Mouse (Mus musculus) small intestine, adult 2 months (tissue): ENCODE data around the gene Ccdc144b. TPM values are rescaled to one million over a fixed set of nuclear protein-coding genes. Genes with fewer than 3 reads are reported as not detected.

Source experiments
- H3K27ac ChIP-seq: fragments of 200-500 bp; 2 replicates; pipeline ENCODE4 v1.5.1; 2012; ENCODE audit warnings: low read depth, low read length, control low read depth, inconsistent platforms; ENCODE audit not compliant: insufficient read depth
- H3K27me3 ChIP-seq: fragments of 200-500 bp; 2 replicates; pipeline ENCODE4 v1.6.1; 2012; ENCODE audit warnings: mild to moderate bottlenecking, moderate library complexity, low read length, inconsistent platforms; ENCODE audit not compliant: control insufficient read depth, insufficient read depth
- H3K36me3 ChIP-seq: fragments of 200-500 bp; 2 replicates; pipeline ENCODE4 v1.6.1; 2012; ENCODE audit warnings: mild to moderate bottlenecking, low read length, control low read depth, inconsistent platforms; ENCODE audit not compliant: control insufficient read depth, insufficient read depth
- H3K4me1 ChIP-seq: fragments of 200-500 bp; 2 replicates; pipeline ENCODE4 v1.6.1; 2012; ENCODE audit warnings: low read length, inconsistent platforms, mixed read lengths; ENCODE audit not compliant: control insufficient read depth, insufficient read depth, insufficient read length
- H3K4me3 ChIP-seq: fragments of 200-500 bp; 2 replicates; pipeline ENCODE4 v1.5.1; 2012; ENCODE audit warnings: low read depth, mild to moderate bottlenecking, control low read depth, inconsistent platforms, low read length, moderate library complexity
- CTCF ChIP-seq: fragments of 200-500 bp; IDR thresholded peaks from 2 replicates; pipeline ENCODE4 v1.5.1; 2012; ENCODE audit warnings: low read depth, mild to moderate bottlenecking, control low read depth, inconsistent platforms, low read length, moderate library complexity, mixed read lengths; ENCODE audit not compliant: insufficient replicate concordance, insufficient read length; ENCODE audit errors: extremely low read depth
- POLR2A ChIP-seq: fragments of 200-500 bp; IDR thresholded peaks from 2 replicates; pipeline ENCODE4 v1.6.1; 2012; ENCODE audit warnings: low read depth, mild to moderate bottlenecking, control low read depth, inconsistent platforms, low read length, moderate library complexity
- WGBS: fragments of 180-500 bp; shearing (Covaris S2); methylation state at CpG from one replicate; pipeline ENCODE4 v1.1.7; 2018; 5-methylcytosine and 5-hydroxymethylcytosine counted together
- polyA plus RNA-seq: library from polyadenylated mRNA; depleted of rRNA; stranded (reverse); fragments of >200 nt; gene quantifications from 2 replicates; pipeline ENCODE4 v1.2.3, GENCODE M21; 2012

The Ccdc144b gene
- polyA plus RNA-seq, 1 experiment: not detected

GRCm38 (mm10) chr3:36077386-36077785, 24.0 kb upstream of the Ccdc144b start:
- peaks cover 74% of the 10 kb centered on the region for H3K36me3 ChIP-seq
- H3K27ac ChIP-seq: no peak overlapping the region
- TF ChIP-seq POLR2A (no peak), CTCF (no peak)
- H3K4me3 ChIP-seq: no peak overlapping the region
- no peaks in the 10 kb centered on the region for H3K27me3 ChIP-seq
- H3K4me1 ChIP-seq: no peaks in the 10 kb centered on the region
- WGBS: 94% methylated on average over 3 of the region's 3 CpGs

- H3K4me3 ChIP-seq: no peak overlapping the region
- no peaks in the 10 kb centered on the region for H3K27me3 ChIP-seq
- H3K36me3 ChIP-seq: peaks cover 64% of the 10 kb centered on the region
- WGBS: 91% methylated on average over 6 of the region's 6 CpGs
- no peak overlapping the region for H3K27ac ChIP-seq
- TF ChIP-seq POLR2A (no peak), CTCF (no peak)
- no peaks in the 10 kb centered on the region for H3K4me1 ChIP-seq
Observed at GRCm38 (mm10) chr3:36075466-36075865, 22.1 kb upstream of the Ccdc144b start.

GRCm38 (mm10) chr3:36074231-36074630, 20.9 kb upstream of the Ccdc144b start:
- TF ChIP-seq CTCF: no peak
- no peak for TF ChIP-seq POLR2A
- 96% methylated on average over 6 of the region's 6 CpGs for WGBS
- H3K4me1 ChIP-seq: no peaks in the 10 kb centered on the region
- H3K36me3 ChIP-seq: peaks cover 62% of the 10 kb centered on the region
- H3K27me3 ChIP-seq: no peaks in the 10 kb centered on the region
- no peak overlapping the region for H3K27ac ChIP-seq
- no peak overlapping the region for H3K4me3 ChIP-seq

- peaks cover 2% of the 10 kb centered on the region; the same call in 1 of the 2 replicates for H3K4me1 ChIP-seq
- H3K36me3 ChIP-seq: peaks cover 33% of the 10 kb centered on the region
- H3K27ac ChIP-seq: no peak overlapping the region
- no peak overlapping the region for H3K4me3 ChIP-seq
- H3K27me3 ChIP-seq: no peaks in the 10 kb centered on the region
- no peak for TF ChIP-seq CTCF
- no peak for TF ChIP-seq POLR2A
- WGBS: 91% methylated on average over 5 of the region's 5 CpGs
Observed at GRCm38 (mm10) chr3:36071047-36071446, 17.7 kb upstream of the Ccdc144b start.

GRCm38 (mm10) chr3:36070436-36070835, 17.1 kb upstream of the Ccdc144b start:
- Histone ChIP-seq H3K4me1 (peaks cover 2% of the 10 kb centered on the region; the same call in 1 of the 2 replicates), H3K27ac (no peak overlapping the region), H3K36me3 (peaks cover 28% of the 10 kb centered on the region), H3K4me3 (no peak overlapping the region), H3K27me3 (no peaks in the 10 kb centered on the region)
- TF ChIP-seq POLR2A (no peak), CTCF (no peak)
- WGBS: 91% methylated on average over 4 of the region's 4 CpGs

GRCm38 (mm10) chr3:36067731-36068130, 14.4 kb upstream of the Ccdc144b start:
- H3K36me3 ChIP-seq: peaks cover 9% of the 10 kb centered on the region
- peaks cover 2% of the 10 kb centered on the region; the same call in 1 of the 2 replicates for H3K4me1 ChIP-seq
- H3K27me3 ChIP-seq: no peaks in the 10 kb centered on the region
- no peak overlapping the region for H3K4me3 ChIP-seq
- TF ChIP-seq CTCF: no peak
- no peak for TF ChIP-seq POLR2A
- 58% methylated on average over 6 of the region's 6 CpGs for WGBS
- no peak overlapping the region for H3K27ac ChIP-seq

GRCm38 (mm10) chr3:36065843-36066651, 12.7 kb upstream of the Ccdc144b start, which contains the start of gene Acad9:
TSS of gene Acad9 (plus strand) at chr3:36065979.
- Histone ChIP-seq H3K27me3 (no peaks in the 10 kb centered on the region; the same call in 1 of the 2 replicates), H3K27ac (0 out of 2 replicates have a peak within 1 kb of the TSS, but pooled peaks have one; percentile 6), H3K4me3 (peak within 1 kb of the TSS; percentile 91), H3K4me1 (peaks cover 2% of the 10 kb centered on the region; the same call in 1 of the 2 replicates), H3K36me3 (peaks cover 6% of the 10 kb centered on the region)
- TF ChIP-seq POLR2A (peak; percentile 47; the same call in 1 of the 2 replicates), CTCF (no peak)
- under 1% methylated on average over 49 of the region's 49 CpGs for WGBS
